Mouse (Mus musculus) frontal cortex, postnatal 10 days (tissue): Measurements from ENCODE around the gene AC109138.7.

ENCODE experiments used
- DNase-seq, 2 experiments: peaks; one replicate each; pipeline ENCODE4 v3.0.0; 2022; ENCODE audit warnings: low spot score in 2 of 2, mixed read lengths in 1 of 2

The AC109138.7 gene

DNA sequence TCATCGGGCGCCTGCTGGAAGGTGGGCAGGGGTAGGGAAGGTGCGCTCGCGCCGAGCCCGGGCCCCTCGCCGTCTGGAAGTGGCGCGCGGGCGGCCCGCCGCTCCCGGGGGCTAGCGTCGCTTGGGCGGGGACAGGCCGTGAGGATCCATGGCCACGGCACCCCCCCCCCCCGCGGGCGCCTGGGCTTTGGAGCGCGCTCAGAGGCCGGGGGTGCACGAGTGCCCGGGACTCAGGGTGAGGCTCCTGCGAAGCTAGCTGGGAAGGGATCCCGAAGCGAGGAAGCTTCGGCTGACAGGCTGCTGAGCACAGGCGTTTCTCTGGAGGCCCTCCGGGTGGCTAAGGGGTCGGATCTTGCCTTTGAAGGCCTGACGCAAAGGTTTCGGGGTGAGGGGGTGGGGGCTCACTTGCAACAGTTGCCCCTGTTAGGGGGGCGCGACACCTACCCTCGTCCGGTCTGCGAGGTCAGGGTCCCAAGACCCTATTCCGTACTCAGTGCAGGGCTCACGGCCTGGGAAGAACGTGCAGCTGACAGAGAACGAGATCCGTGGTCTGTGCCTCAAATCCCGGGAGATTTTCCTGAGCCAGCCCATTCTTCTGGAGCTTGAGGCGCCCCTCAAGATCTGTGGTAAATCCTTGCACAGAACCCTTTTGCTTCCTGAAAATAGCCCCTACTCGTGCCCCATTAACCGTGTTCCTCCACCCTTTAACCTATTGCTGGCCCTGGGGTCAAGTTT, 21.7 kb upstream of the AC109138.7 start:
- no peak for DNase-seq

DNA sequence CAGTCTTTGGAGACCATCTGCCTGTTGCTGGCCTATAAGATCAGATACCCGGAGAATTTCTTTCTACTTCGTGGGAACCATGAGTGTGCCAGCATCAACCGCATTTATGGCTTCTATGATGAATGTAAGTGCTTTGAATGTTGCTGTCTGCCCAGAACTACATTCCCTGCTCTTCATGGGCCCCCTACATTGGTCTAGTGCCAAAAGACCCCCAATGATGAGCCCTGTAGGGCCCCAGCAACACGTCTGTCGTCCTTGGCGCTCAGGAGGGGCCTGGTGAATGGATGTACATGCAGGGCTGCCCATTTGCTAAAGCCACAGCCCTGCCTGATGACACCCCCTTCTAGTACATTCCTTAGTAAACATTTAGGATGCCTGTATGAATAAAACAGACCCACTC, 21.0 kb upstream of the AC109138.7 start:
- no peak for DNase-seq

DNA sequence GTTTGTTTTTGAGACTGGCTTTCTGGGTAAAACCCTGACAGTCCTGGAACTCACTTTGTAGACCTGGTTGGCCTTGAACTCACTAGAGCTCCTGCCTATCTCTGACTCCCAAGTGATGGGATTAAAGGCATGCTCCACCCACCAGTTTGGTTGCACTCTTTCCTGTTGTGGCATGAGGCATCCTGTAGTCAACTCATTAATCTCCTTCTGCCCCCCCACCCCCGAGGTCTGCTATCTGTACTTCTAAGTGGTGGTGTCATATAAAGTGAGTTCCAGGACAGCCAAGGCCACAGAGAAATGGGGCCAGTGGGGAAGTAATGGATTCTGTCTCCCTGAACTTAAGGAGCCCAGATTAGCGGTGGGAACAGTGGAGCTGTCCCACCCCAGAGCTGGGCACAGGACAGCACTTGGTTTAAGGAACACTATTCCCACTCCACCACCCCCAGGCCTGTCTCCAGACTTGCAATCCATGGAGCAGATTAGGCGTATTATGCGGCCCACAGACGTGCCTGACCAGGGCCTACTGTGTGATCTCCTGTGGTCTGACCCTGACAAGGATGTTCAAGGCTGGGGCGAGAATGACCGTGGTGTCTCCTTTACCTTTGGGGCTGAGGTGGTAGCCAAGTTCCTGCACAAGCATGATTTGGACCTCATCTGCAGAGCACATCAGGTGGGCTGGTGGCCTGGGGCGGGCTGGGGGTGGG, 20.0 kb upstream of the AC109138.7 start:
- DNase-seq, result no peak

DNA sequence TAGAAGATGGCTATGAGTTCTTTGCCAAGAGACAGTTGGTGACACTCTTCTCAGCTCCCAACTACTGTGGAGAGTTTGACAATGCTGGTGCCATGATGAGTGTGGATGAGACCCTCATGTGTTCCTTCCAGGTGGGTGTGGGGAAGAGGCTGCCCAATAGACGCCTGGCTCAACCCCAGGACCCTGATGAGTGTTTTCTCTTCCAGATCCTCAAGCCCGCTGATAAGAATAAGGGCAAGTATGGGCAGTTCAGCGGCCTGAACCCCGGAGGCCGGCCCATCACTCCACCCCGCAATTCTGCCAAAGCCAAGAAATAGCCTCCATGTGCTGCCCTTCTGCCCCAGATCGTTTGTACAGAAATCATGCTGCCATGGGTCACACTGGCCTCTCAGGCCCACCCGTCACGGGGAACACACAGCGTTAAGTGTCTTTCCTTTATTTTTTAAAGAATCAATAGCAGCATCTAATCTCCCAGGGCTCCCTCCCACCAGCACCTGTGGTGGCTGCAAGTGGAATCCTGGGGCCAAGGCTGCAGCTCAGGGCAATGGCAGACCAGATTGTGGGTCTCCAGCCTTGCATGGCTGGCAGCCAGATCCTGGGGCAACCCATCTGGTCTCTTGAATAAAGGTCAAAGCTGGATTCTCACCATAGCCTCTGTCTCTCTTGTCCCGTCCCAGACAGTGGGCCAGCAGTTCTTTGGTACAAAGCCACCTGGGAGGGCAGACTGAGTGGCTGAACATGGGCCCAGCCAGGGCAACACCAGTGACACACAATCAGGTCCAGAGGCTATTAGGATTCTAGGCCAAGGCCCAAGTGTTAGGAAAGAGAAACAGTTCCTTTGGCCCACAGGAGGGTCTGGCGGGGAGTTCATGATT, 19.1 kb upstream of the AC109138.7 start:
- DNase-seq, result no peak

DNA sequence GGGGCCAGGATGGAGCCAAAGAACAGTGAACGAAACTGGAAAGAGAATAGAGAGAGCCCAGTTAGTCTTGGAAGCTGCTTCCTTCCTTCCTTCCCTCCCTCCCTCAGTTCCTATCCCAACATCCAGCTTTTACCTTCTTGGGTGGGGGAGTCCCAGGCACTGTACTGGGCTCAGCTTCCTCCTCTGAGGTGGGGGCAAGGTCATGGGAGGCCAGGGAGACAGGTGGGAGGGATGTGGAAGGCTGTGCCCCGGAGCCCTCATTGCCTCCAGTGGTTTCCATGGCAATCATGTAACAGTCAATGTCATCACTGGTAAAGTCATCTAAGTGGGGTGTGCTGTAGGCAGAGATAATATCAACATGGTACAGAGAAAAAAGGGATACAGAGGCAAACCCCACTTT, 18.1 kb upstream of the AC109138.7 start:
- no peak for DNase-seq

DNA sequence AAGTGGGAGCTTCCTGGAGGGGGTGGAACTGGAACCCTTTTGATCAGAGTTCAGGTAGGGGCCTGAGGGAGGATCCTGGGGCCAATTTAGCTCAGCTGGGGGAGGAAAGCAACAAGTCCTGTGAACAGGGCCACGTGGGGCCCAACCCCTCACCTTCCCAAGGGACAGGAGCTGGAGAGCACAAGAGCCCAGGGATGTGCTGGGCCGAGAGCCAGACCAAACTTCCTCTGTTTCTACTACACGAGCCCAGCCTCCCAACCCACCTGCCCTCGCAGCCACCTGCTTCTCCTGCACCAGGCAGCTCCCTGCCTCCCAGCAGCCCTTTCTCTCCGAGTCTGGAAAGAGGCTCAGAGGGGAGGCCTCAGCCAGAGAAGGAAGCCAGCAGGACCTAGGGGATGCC, 17.6 kb upstream of the AC109138.7 start:
- DNase-seq, result no peak

DNA sequence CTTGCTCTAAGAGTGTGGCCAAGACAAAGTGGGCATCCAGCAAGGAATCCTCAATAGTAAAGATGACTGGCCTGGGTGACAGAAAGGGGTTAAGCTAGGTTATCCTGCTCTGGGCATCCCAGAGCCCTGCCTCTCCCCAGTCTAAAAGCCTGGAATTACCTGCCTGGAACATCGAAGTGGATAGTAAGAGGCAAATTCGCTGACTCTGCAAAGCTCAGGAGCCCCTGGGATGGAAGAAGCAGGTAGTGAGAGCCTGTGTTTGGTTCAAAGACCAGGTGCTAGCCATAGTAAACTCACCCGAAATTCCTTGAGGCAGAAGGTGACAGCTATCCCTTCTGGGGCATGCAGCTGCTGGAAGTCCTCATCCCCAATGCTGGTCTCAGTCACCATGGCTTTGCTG, 17.0 kb upstream of the AC109138.7 start:
- no peak for DNase-seq

DNA sequence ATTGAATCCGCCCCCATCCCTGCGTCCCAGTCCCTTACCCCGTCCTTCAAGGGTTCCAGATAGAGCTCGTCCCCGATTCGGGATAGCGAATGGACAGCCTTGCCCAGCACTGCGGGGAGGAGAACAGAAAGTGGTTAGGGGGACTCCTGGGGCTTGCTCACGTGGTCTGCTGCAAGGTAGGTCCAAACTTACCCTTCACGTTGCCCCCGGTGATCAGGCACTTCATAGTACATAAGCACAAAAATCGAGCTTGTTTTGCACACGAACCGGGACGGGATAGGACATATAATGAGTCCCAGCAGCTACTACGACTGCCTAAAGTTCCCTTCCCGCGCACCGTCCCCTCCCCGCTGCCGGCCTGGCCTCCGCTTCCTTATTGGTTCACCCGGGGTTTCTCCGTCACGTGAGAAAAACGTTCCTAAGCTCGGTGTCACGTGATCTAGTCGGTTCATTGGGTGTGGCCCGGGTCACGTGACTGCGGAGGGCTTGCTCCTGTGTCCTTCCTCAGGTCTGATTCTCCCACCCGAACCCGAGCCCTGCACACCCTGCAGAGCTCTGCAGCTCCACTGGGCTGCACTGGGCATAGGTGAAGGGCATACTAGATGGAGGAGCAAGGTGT, 12.8 kb upstream of the AC109138.7 start, which contains the start of gene Rad9a:
Gene Rad9a (minus strand): TSS at position 372 of the 619 bp plus-strand sequence.
- peak; percentile 94 to 95 for DNase-seq

DNA sequence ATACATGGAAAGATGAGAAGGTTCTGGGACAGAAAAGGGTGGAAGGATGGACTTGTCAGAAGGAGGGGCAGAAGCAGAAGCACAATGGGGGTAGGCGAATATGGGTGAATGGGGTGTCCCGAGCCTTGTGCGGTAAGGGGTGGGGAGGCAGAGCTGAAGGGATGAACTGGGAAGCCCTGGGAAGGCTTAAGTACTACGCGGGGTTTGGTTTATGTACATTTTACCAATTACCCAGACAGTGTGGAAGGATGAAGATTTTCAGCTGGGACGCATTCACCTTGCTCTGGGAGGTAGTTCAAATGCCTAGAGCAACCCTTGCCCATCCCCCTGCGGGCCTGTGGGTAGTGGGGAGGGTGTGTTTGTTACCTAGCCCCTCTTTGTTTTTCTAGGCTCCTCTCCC, 12.0 kb upstream of the AC109138.7 start:
- no peak for DNase-seq

DNA sequence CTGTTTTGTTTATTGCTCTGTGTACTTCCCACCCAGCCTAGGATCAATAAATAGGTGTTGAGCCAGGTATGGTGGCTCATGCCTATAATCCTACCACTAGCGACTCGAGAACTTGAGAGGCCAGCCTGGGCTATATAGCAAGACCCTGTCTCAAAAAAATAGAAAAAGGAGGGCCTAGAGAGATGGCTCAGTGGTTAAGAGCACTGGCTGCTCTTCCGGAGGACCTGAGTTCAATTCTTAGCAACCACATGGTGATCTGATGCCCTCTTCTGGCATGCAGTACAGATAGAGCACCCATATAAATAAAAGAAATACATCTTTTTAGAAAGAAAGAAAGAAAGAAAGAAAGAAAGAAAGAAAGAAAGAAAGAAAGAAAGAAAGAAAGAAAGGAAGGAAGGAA, 11.0 kb upstream of the AC109138.7 start:
- DNase-seq, result no peak

DNA sequence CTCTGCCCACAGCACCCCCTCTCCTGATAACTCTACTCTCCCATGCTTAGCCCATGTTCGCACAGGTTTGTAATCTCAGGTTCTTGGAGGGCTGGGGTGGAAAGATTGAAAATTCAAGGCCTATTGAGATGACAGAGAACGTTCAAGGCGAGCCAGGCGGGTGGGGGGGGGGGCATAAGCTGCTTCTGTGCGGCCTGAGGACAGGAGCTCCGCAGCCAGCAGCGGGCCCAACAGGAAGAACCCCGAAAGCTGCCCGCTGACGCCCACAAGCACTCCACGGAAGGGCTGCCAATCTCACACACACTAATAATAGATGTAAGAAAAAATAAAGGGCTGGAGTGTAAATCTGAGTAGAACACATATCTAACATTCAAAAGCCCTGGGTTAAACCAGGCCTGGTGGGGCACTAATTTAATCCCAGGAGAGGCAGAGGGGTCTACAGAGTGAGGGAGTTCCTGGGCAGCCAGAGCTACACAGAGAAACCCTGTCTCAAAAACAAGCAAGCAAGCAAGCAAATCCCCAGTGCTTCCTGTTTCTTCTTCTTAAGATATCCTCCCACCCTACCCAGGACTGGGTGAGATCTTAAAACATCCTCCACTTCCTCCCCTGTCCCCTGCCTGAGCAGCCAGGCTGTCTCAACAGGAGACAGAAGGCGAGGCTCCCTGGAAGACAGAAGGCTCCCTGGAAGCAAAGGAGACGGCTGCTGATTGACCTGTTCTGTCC, 10.4 kb upstream of the AC109138.7 start:
- DNase-seq, result no peak

DNA sequence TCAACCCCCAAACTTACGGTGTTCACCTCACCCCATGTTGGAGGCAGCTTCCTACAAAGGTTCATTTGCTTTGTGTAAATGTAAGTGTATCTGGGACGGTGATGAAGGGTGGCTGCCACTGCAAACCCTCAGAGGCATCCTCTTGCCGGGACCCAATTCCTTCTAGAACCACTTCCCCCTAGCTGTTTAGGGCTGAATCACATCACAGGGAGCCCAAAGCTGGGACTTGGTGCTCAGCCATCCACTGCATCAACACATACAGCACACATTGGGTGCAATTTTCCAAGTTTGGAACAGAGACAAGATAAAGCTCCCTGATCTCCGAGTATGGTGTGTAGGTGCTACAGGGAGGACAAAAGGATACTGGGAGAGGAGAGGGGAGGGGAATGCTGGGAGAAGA, 9.3 kb upstream of the AC109138.7 start:
- DNase-seq, result no peak

DNA sequence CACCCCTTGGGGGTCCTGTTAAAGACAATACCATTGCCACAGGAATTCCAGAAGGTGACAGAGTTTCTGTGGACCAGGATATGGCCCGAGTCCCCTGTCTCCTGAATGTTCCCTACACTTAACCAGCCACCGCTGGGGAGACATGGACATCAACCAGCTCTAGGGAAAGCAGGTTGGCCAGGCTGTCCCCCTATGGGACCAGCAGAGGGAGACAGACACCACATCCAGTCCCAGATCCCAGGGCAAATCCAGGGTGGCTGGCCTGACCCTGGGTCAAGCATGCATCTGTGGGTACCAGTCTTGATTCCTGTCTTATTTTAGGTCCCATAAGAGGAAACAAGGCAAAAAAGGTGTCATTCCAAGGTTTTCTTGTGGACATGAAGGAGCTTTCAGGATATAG, 7.2 kb upstream of the AC109138.7 start:
- DNase-seq, result peak in 1 of 2 experiments; percentile 62

DNA sequence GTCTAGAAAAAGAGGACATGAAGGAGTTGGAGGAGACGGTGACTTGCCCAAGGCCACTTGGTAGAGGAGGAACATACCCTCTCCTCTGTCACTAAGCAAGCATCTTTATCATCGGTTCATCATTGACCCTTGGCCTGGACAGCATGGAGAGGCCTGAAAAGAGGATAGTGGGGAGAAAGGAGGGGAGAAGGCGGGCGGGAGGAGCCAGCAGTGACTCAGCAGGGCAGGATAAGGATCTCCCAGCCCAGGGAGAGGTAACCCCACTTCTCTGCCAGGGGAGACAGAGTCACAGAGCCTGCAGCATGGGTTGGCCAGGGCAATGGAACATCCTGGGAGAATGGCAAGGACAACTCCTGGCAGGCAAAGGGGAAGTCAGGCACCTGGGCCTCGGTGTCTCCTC, 5.6 kb upstream of the AC109138.7 start:
- DNase-seq, result no peak

DNA sequence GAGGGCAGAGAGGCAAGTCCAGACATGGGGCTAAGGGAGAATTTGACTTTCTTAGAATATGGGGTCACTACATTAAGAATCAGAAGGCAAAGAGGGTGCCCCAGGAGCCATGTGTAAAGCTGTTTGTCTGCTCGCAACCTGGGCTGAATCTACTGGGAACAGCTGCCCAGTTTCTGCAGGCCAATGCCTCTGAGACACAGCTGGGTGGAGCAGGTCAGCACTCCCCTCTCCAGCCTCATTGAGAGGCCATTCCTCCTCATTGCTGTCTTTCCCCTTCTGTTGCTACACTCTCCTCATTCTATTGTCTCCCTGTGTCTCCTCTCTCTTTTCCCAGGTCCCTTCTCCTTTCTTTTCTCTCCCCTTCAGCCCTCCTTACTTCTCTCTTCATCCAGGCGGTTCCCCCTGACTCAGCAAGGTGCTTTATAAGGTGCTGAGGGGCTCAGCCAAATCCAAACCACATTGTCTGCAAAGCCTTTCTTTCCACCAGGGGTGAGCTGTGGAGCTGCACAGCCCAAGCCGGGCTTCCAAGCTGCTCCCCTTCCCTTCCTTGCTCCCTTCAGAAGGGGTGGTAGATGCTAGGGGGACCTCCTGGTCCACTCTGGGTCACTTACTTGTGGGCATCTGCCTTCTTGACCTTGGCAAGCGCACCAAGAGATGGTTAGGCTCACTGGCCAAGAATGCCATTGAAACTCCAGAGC, 2.1 kb upstream of the AC109138.7 start:
- DNase-seq, result no peak

DNA sequence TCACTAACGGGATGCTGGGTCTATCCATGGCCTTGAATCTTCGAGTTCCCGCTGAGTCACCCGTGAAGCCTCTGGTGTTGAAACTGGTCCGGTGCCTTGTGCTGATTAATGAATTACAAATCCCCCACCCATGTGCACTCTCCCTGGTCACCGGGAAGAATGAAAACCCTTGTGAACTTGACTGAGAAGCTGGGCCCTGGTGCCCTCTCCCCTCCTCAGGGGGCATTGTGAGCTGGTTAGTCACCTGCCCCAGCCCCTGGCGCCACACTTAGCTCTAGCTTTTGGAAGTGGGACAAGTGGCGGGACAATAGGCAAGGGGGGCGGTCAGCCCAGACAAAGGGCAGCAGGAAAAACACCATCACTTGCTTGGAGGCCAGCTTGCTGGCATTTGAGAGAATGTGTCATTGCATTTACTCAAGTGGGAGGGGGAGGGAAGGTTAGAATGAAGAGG, 608 bp upstream of the AC109138.7 start:
- no peak for DNase-seq

DNA sequence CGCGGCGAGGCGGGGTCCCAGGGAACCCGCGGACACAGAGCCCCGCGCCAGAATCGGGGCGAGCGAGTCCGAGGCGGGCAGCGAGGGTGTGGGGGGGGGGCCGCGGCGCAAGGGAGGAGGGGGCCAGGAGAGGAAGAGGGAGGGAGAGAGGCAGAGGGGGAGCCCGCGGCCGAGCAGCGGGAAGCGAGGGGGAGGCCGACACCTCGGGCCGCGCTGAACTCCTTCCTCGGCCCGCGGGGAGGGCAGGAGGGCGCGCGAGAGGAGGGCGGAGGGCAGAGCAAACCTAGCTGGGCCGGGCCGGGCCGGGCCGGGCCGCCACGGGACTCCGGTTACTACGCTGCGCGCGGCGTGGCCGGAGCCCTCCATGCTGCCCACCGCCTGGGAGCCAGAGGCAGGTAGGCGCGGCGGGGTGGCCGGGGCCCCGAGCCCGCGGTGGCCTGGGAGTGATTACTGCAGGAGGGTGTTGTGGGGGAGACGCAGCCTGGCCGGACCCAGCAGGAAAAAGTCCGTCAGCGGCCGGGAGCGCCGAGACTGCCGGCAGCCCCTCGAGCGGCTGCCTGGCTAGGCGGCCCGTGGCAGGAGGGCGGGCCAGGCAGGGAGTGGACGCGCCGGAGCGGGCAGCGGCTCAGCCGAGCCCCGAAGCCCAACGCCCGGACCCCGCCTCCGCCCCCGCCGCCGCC, 754 bp downstream of the AC109138.7 start:
- no peak for DNase-seq

DNA sequence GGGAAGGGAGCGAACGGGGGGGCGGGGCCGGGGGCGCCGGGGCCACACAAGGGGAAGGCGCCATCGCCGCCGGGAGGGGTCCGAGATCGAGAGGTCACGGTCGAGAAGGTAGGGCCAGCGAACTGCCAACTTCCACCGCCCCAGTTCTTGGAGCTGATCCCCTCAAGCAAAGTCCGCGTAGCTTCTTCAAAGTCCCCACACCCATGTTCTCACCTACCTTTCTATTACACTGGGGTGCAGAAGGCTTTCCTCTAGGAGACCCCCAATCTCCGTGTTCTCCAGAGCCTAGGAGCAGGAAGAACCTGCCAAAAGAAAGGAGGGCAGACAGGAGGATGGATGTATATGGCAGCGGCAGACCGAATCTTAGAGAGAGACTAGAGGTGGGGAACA, 1.3 kb downstream of the AC109138.7 start:
- DNase-seq, result no peak

DNA sequence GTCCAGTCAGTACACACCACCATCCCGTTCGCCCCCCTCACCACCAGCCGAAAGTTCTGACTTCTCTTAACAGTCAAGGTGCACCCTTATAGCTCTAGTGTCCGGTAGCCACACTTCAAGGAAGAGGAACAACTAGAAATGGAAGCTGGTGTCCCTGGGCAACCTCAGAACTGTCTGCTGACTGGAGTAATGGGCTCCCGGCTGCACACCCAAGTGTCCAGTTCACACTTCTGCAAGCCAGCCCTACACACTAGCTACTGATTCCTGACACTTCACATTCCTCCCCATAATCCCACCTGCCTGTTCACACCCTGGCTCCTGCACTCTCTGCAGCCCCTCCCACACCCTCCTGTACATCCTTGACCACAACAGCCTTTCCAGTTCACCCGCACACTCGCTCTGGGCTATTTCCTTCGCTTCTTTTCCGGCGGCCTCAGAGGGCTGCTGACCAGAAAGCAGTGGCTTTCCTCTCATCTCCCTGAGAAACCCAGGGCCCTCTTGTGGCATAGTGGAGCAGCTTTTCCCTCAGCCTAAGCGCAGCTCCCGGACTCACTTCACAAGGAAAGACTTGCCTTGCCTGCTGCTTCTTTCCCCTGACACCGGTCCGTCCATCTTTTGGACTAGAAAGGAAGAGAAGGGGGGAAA, 2.0 kb downstream of the AC109138.7 start:
- no peak for DNase-seq

DNA sequence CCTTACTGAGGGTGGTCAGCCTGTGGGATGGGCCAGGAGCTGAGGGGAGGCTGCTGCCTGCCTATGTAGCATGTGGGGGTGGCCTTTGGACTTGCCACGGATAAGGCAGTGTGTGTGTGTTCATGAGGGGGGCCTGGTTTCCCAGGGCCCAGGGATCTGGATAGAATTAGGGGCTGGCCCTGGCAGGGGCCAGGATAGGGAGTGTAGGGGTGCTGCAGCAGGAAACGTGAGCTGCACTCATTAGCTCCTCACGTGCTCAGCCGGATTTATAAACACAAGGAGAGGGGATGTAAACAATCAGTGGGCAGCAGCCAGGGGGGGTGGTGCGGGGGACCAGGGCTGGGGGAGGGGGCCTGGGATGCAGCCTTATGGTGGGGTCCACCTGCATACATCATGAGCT, 3.0 kb downstream of the AC109138.7 start:
- no peak for DNase-seq
